Mouse (Mus musculus): ENCODE data around the gene Bicra. TPM values are rescaled to one million over a fixed set of nuclear protein-coding genes. Genes with fewer than 3 reads are reported as not detected.
A peak's percentile ranks its signal among the peaks of the same experiment; 100 is the strongest.

Bicra gene
- 8.6 and 9.6 TPM in 2 replicates for polyA plus RNA-seq (2014; fragmentation: Nextera tagmentation; extraction: Ambion mirVana)

DNA sequence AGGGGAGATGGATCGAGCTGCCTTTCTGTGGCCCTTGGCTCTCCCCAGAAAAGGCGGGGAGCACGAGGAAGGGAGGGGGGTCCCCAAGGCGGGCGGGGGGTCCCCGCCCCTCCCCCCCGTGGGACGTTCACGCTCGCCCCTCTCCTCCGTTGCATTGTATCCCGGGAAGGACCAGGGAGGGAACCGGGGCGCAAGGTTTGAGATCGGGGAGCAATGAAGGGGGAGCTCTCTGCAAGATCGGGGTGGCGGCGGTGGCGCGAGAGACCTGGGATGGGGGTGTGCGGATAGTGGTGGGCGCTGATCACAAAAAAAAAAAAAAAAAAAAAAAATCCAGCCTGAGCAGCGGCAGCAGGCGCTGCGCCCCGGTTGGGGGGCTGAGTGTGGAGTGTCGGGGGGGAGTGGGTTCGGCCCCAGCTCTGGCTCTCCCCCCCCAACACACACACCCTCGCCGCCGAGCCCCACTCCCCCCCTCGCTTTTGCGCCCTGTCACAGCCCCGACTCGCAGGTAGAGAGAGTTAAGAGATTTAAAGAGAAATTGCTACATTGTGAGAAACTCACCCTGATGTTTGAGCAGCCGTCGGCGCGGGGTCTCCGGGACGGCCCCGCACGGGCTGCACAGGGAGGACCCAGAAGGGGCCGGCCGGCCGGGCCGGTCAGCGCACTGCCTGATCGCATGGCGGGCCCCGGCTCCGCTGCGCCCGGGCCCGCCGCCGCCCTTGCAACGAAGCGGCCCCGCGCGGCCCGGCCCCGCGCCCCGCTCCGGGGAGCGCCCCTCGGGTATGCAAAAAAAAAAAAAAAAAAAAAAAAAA is at the start of gene Bicra:
TSS of gene Bicra (minus strand) at position 584 of the 809 bp plus-strand sequence.
- peak; percentile 75 for ATAC-seq (ENCODE audit: low read depth)
- 0% methylated on average over 59 of the region's 69 CpGs for WGBS
- no peaks in the 10 kb centered on the region for H3K36me3 ChIP-seq (ENCODE audit: control insufficient read depth, insufficient read depth, low read length)
- H3K9me3 ChIP-seq (ENCODE audit: control insufficient read depth, low read length): no peaks in the 10 kb centered on the region
- H3K9ac ChIP-seq (replicated peaks; ENCODE audit: low read depth, low read length): peak within 1 kb of the TSS; percentile 100
- H3K4me2 ChIP-seq (ENCODE audit: low read depth, low read length): peak within 1 kb of the TSS; percentile 76
- peak within 1 kb of the TSS; percentile 94 for H3K27ac ChIP-seq (ENCODE audit: low read depth, low read length)
- no peaks in the 10 kb centered on the region for H3K27me3 ChIP-seq (ENCODE audit: control insufficient read depth, insufficient read depth, low read length)
- peak within 1 kb of the TSS; percentile 82 for H3K4me3 ChIP-seq (ENCODE audit: low read depth, low read length)
- H3K4me1 ChIP-seq (ENCODE audit: control insufficient read depth, insufficient read depth, low read length): peaks cover 36% of the 10 kb centered on the region

DNA sequence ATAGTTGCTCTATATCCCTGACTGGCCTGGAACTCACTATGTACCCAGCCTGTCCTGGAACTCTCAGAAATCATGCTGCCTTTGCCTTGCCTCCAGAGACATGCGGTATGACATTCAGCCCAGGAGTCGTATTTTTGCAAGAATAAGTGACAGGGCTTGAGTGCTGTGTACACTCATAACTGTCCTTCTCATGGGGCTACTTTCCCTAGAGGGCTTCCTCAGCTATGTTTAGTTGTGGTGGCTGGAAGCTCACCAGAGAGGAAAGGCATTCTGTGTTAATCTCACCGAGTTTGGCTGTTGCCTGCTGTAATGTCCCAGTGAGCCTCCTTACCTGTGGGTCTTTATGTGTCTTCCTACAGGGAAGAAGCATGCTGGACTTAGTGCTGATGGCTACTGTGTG is 46.9 kb upstream of the Bicra start:
- ATAC-seq (ENCODE audit: low read depth): no peak
- H3K36me3 ChIP-seq (ENCODE audit: control insufficient read depth, insufficient read depth, low read length): no peaks in the 10 kb centered on the region
- 71% methylated on average over 3 of the region's 3 CpGs for WGBS
- peaks cover 6% of the 10 kb centered on the region for H3K4me1 ChIP-seq (ENCODE audit: control insufficient read depth, insufficient read depth, low read length)
- H3K27me3 ChIP-seq (ENCODE audit: control insufficient read depth, insufficient read depth, low read length): no peaks in the 10 kb centered on the region
- no peak overlapping the region for H3K27ac ChIP-seq (ENCODE audit: low read depth, low read length)
- no peaks in the 10 kb centered on the region for H3K9me3 ChIP-seq (ENCODE audit: control insufficient read depth, low read length)
- H3K4me3 ChIP-seq (ENCODE audit: low read depth, low read length): no peak overlapping the region
- no peak overlapping the region for H3K9ac ChIP-seq (replicated peaks; ENCODE audit: low read depth, low read length)
- H3K4me2 ChIP-seq (ENCODE audit: low read depth, low read length): no peak overlapping the region

DNA sequence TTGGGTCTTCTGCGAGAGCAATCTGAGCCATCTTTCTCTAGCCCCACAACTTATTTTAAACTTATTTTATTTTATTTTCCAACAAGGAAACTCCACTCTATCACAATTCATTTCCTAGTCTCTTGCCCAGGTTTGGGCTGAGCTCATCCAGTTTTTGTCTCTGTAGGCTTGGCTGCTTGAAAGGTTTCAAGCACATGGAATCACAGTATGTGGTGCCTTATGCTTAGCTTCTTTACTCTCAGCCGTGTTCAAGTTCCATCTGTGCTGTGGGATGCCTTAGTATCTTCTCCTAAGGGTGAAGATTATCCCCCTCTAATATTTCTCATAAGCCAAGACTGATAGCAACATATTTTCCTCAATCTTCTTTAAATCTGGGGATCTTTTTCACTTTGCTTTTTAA is 39.9 kb upstream of the Bicra start:
- H3K4me3 ChIP-seq (ENCODE audit: low read depth, low read length): no peak overlapping the region
- no peaks in the 10 kb centered on the region for H3K36me3 ChIP-seq (ENCODE audit: control insufficient read depth, insufficient read depth, low read length)
- ATAC-seq (ENCODE audit: low read depth): no peak
- no peak overlapping the region for H3K4me2 ChIP-seq (ENCODE audit: low read depth, low read length)
- no peak overlapping the region for H3K27ac ChIP-seq (ENCODE audit: low read depth, low read length)
- 83% methylated on average over 2 of the region's 2 CpGs for WGBS
- no peaks in the 10 kb centered on the region for H3K9me3 ChIP-seq (ENCODE audit: control insufficient read depth, low read length)
- no peak overlapping the region for H3K9ac ChIP-seq (replicated peaks; ENCODE audit: low read depth, low read length)
- no peaks in the 10 kb centered on the region for H3K4me1 ChIP-seq (ENCODE audit: control insufficient read depth, insufficient read depth, low read length)
- no peaks in the 10 kb centered on the region for H3K27me3 ChIP-seq (ENCODE audit: control insufficient read depth, insufficient read depth, low read length)

DNA sequence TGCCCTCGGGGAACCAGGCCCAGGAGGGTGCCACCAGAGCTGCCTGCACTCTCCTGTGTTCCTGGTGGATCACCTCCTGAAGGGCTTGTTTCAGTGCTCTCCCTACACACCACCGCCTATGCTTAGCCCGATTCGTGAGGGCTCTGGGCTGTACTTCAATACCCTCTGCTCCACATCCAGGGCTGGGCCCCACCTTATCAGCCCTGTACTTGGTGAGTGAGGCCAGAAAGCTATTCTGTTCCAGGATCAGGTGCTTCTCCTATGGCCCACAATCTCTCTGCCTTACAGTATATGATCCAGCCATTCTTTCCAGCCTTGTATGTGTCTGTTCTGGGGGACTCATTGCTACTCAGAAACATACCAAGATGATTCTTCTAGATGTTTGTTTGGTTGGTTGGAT is 35.6 kb upstream of the Bicra start:
- 53% methylated on average over 4 of the region's 4 CpGs for WGBS
- no peak overlapping the region for H3K4me2 ChIP-seq (ENCODE audit: low read depth, low read length)
- no peaks in the 10 kb centered on the region for H3K4me1 ChIP-seq (ENCODE audit: control insufficient read depth, insufficient read depth, low read length)
- no peaks in the 10 kb centered on the region for H3K36me3 ChIP-seq (ENCODE audit: control insufficient read depth, insufficient read depth, low read length)
- H3K9me3 ChIP-seq (ENCODE audit: control insufficient read depth, low read length): no peaks in the 10 kb centered on the region
- no peak overlapping the region for H3K9ac ChIP-seq (replicated peaks; ENCODE audit: low read depth, low read length)
- no peaks in the 10 kb centered on the region for H3K27me3 ChIP-seq (ENCODE audit: control insufficient read depth, insufficient read depth, low read length)
- H3K4me3 ChIP-seq (ENCODE audit: low read depth, low read length): no peak overlapping the region
- no peak overlapping the region for H3K27ac ChIP-seq (ENCODE audit: low read depth, low read length)
- ATAC-seq (ENCODE audit: low read depth): no peak

DNA sequence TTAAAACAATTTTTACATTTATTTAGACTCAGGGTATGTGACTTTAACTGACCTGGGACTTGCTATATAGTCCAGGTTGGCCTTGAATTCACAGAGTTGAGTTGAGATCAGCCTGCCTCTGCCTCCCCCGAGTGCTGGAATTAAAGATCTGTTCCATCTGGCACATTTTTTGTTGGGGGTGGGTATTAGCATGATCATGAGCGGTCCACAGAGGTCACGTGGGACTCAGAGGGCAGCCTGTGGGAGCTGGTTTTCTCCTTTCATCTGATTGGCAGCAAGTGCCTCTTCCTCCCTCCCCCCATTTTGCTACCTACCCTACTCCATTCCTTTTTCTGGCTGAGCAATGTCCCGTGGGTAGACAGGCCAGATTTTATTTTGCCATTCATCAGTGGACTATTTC is 32.9 kb upstream of the Bicra start:
- Histone ChIP-seq H3K4me3 (ENCODE audit: low read depth, low read length) (no peak overlapping the region), H3K4me1 (ENCODE audit: control insufficient read depth, insufficient read depth, low read length) (no peaks in the 10 kb centered on the region), H3K27me3 (ENCODE audit: control insufficient read depth, insufficient read depth, low read length) (no peaks in the 10 kb centered on the region), H3K27ac (ENCODE audit: low read depth, low read length) (no peak overlapping the region), H3K9me3 (ENCODE audit: control insufficient read depth, low read length) (no peaks in the 10 kb centered on the region), H3K9ac (replicated peaks; ENCODE audit: low read depth, low read length) (no peak overlapping the region), H3K4me2 (ENCODE audit: low read depth, low read length) (no peak overlapping the region), H3K36me3 (ENCODE audit: control insufficient read depth, insufficient read depth, low read length) (no peaks in the 10 kb centered on the region)
- WGBS: 77% methylated on average over 4 of the region's 4 CpGs
- no peak for ATAC-seq (ENCODE audit: low read depth)

DNA sequence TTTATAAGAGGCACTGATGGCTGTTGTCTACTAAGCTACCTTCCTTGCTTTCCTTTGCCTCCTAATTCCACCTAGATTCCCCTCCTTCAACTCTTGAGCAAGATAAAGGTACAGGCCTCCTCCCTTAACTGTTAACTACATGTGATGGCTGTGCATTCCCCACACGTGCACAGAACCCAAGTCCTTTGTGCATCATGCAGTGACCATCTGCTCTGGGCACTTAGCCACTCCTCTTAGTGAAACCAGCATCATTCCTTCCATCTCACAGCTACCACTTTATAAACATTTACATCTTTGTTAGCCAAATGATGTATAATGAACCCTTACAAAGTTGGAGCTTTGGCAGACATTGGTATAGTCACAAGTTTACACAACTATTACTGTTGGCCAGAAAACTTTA is 32.2 kb upstream of the Bicra start:
- H3K27me3 ChIP-seq (ENCODE audit: control insufficient read depth, insufficient read depth, low read length): no peaks in the 10 kb centered on the region
- no peak for ATAC-seq (ENCODE audit: low read depth)
- H3K4me2 ChIP-seq (ENCODE audit: low read depth, low read length): no peak overlapping the region
- H3K36me3 ChIP-seq (ENCODE audit: control insufficient read depth, insufficient read depth, low read length): no peaks in the 10 kb centered on the region
- 74% methylated on average over 1 of the region's 1 CpGs for WGBS
- no peaks in the 10 kb centered on the region for H3K4me1 ChIP-seq (ENCODE audit: control insufficient read depth, insufficient read depth, low read length)
- H3K27ac ChIP-seq (ENCODE audit: low read depth, low read length): no peak overlapping the region
- no peak overlapping the region for H3K9ac ChIP-seq (replicated peaks; ENCODE audit: low read depth, low read length)
- H3K9me3 ChIP-seq (ENCODE audit: control insufficient read depth, low read length): no peaks in the 10 kb centered on the region
- H3K4me3 ChIP-seq (ENCODE audit: low read depth, low read length): no peak overlapping the region

DNA sequence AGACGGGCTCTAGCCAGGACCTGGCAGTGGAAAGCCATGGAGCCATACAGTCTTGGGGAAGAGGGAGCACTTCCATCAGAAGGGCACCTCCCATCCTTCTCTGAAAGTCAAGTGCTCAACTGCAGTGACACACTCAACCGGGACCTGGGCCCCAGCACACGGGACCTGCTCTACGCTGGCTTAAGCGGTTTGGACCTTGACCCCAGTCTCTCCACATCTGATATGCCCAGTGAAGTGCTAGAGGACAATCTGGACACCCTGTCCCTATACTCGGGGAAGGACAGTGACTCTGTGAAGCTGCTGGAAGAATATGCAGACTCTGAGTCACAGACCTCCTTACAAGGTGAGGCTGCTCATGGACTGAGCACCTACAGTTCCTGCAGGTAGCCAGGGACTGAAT is 24.2 kb upstream of the Bicra start:
- H3K36me3 ChIP-seq (ENCODE audit: control insufficient read depth, insufficient read depth, low read length): no peaks in the 10 kb centered on the region
- no peak for ATAC-seq (ENCODE audit: low read depth)
- no peak overlapping the region for H3K4me3 ChIP-seq (ENCODE audit: low read depth, low read length)
- H3K9me3 ChIP-seq (ENCODE audit: control insufficient read depth, low read length): no peaks in the 10 kb centered on the region
- WGBS: 87% methylated on average over 6 of the region's 6 CpGs
- H3K4me2 ChIP-seq (ENCODE audit: low read depth, low read length): no peak overlapping the region
- H3K27ac ChIP-seq (ENCODE audit: low read depth, low read length): no peak overlapping the region
- no peak overlapping the region for H3K9ac ChIP-seq (replicated peaks; ENCODE audit: low read depth, low read length)
- no peaks in the 10 kb centered on the region for H3K4me1 ChIP-seq (ENCODE audit: control insufficient read depth, insufficient read depth, low read length)
- 0 out of 2 replicates have a peak, but pooled peaks cover 2% of the 10 kb centered on the region for H3K27me3 ChIP-seq (ENCODE audit: control insufficient read depth, insufficient read depth, low read length)

DNA sequence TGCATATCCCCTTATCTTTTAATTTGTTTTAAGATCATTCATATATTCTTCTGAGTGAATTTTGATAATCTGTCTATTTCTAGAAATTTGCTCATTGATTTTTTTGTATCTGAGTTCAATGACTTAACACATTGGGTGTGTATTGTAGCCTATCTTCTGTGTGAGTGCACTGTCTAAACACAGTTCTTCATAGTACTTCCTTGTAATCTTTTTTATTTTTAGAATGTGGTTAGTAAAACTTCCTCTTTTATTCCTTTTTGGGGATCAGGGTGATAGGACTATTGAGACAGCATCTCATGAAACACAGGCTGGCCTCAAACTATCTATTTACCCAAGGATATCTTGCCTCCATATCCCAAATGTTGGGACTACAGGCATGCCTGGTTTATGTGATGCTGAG is 23.1 kb upstream of the Bicra start:
- Histone ChIP-seq H3K27me3 (ENCODE audit: control insufficient read depth, insufficient read depth, low read length) (0 out of 2 replicates have a peak, but pooled peaks cover 2% of the 10 kb centered on the region), H3K4me2 (ENCODE audit: low read depth, low read length) (no peak overlapping the region), H3K9me3 (ENCODE audit: control insufficient read depth, low read length) (no peaks in the 10 kb centered on the region), H3K4me1 (ENCODE audit: control insufficient read depth, insufficient read depth, low read length) (no peaks in the 10 kb centered on the region), H3K9ac (replicated peaks; ENCODE audit: low read depth, low read length) (no peak overlapping the region), H3K27ac (ENCODE audit: low read depth, low read length) (no peak overlapping the region), H3K4me3 (ENCODE audit: low read depth, low read length) (no peak overlapping the region), H3K36me3 (ENCODE audit: control insufficient read depth, insufficient read depth, low read length) (no peaks in the 10 kb centered on the region)
- ATAC-seq (ENCODE audit: low read depth): no peak

DNA sequence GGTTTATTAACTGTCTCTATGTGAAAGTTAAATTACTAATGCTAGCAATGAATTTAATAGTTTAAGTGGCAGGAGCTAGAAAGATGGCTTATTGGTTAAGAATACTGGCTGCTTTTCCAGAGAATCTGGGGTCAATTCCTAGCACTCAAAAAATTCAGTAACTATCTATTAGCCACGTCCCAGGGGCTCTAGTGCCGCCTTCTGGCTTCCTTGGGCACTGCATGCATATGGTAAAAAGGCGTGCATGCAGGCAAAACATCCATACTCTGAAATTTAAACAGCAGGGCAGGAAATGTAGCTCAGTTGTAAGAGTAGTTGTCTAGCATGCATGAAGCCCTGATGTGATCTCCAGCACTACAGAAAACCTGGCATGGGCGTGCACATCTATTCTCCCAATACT is 15.8 kb upstream of the Bicra start:
- Histone ChIP-seq H3K4me3 (ENCODE audit: low read depth, low read length) (no peak overlapping the region), H3K4me1 (ENCODE audit: control insufficient read depth, insufficient read depth, low read length) (no peaks in the 10 kb centered on the region), H3K27me3 (ENCODE audit: control insufficient read depth, insufficient read depth, low read length) (peaks cover 3% of the 10 kb centered on the region; the same call in 1 of the 2 replicates), H3K27ac (ENCODE audit: low read depth, low read length) (no peak overlapping the region), H3K36me3 (ENCODE audit: control insufficient read depth, insufficient read depth, low read length) (no peaks in the 10 kb centered on the region), H3K9me3 (ENCODE audit: control insufficient read depth, low read length) (no peaks in the 10 kb centered on the region), H3K9ac (replicated peaks; ENCODE audit: low read depth, low read length) (no peak overlapping the region), H3K4me2 (ENCODE audit: low read depth, low read length) (no peak overlapping the region)
- no peak for ATAC-seq (ENCODE audit: low read depth)
- 38% methylated on average over 4 of the region's 4 CpGs for WGBS

Measured in neural tube, embryonic 14.5 days (tissue).